Mouse (Mus musculus): ENCODE results near the gene Tspan31.

Tspan31 gene

DNA sequence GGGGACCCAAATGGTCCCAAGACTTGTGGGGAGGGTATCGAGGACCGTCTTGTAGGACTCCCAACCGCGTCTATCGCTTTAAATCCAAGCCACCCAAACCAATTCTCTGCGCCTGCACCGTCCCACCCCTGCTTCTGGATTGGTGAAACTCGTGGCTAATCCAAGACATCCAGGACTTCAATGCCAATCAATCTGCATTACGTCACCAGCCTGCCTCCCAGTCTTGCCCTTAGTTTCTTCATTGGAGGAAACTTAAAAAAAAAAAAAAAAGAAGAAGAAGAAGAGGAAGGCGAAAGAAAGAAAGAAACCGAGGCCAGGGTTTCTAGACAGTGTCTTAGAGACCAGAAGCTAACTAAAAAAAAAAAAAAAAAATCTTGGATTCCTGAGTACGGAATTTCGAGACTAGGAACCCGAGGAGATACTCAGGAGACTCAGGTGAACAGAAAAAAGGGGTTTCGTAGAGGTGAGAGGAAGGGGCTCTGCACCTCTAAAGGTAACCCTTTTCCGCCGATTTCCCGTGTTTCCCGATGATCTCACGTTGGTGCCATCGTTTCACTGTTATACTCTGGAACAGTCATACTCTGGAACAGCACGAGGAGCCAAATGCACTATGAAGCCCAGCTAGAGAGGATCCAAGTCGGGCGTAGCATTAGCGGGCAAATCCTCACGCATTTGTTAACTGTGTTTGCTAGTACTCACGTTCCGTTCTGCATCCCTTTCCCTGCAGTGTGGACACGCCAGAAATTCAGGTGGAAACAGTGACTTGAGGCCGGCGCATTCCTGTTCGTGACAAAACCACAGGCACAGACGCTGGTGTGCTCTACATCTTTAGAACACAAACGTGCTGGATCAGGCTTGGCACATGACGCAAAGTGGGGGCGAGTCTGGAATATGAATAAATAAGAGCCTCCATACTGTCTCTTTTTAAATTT is at the start of gene Tspan31:
Tspan31 (minus strand) TSS at position 75 of the 932 bp plus-strand sequence.
- peak; percentile 98 for DNase-seq (ENCODE audit: low spot score)

DNA sequence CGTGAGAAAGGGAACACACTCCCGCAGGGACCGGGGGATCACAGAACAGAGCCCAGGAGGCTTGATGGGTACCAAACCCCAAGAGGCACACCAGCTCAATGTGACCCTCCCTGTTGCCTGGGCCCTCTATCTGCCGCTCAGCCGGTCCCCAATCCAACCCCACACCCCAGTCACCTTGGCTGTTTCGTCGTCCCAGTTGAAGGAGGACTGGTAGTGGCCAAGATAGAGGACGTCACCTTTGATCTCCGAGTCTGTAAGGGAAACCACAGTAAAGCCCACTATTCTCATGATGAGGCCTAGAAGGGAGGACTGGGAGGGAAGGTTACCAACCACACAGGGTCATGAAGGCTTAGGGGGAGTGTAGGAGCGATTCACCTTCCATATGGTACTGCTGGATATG is 49.2 kb upstream of the Tspan31 start:
- no peak for DNase-seq (ENCODE audit: low spot score)

DNA sequence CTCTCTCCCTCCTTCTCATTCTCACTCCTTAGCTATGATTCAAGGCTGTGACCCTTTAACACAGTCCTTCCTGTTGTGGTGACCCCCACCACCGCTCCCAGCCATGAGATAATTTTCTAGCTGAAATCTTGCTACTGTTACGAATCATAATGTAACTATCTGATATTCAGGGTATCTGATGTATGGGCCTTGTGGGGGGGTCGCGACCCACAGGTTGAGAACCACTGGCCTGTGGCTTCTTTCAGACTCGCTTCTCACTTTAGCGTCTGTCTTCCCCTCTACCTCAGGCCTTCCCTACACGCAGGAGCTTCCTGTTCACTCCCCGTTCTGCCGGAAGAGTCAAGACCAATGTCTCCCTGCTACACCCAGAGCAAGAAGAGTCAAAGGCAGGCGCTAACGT is 48.4 kb upstream of the Tspan31 start:
- no peak for DNase-seq (ENCODE audit: low spot score)

DNA sequence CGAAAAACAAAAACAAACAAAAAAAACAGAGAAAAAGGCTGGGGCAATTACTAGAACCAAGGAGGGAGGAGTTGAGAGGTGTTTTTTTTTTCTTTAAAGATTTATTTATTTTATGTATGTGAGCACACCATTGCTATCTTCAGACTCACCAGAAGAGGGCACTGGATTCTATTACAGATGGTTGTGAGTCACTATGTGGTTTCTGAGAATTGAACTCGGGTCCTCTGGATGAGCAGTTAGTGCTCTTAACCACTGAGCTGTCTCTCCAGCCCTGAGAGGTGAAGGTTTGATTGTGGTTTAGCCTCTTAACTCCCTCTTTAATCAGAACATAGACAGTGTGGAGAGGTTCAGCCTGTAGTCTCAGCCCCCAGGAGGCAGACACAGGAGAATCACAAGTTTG is 45.0 kb upstream of the Tspan31 start:
- DNase-seq (ENCODE audit: low spot score), result peak; percentile 29

DNA sequence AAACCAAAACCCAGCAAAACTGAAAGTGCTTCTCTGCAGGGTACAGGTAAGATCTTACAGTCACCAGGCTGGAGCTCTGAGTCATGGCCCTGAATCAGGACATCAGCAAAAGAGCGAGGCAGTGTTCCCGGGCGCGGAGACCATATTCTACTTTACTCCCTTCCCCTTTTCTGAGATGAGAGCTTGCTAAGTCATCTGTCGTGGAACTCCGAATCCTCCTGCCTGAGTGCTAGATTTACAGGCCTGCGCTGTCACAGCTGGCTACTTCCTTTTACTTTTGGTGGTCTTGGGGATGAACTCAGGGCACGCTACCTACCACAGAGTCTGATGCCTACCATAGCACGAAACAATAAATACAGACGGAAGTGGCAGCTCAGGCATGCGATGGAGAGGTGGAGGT is 44.3 kb upstream of the Tspan31 start:
- DNase-seq (ENCODE audit: low spot score), result no peak

DNA sequence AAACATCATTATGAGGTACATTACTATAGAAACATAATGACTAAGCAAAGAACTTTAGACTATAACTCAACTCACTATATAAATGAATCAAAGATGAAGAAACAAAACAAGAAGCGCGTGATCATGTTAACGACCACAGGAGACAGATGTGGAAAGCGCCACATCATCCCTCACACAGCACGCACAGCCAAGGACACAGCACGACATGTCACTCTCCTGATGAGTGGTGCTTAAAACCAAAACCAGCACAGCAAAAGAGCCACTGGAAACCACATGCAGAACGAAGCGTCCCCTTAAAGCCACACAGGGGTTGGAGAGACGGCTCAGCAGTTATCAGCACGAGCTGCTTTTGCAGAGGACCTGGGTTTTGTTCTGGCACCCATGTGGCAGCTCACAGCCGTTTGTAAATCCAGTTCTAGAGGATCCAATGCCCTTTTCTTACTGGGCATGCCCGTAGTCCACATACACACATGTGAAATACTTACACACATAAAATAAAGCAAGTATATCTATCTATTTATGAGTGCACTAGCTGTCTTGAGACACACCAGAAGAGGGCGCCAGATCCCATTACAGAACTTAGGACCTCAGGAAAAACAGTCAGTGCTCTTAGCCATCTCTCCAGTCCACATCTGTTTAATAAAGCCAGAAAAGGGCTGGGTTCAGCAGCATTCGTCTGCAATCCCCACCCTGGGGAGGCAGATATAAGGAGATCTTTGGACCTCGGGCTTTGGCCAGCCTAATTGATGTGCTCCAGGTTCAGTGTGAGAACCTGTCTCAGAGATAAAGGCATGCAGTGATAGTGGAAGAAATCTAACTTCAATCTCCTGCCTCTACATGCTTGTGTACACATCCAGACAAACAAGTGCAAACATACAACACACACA is 41.2 kb upstream of the Tspan31 start:
- DNase-seq (ENCODE audit: low spot score), result no peak

DNA sequence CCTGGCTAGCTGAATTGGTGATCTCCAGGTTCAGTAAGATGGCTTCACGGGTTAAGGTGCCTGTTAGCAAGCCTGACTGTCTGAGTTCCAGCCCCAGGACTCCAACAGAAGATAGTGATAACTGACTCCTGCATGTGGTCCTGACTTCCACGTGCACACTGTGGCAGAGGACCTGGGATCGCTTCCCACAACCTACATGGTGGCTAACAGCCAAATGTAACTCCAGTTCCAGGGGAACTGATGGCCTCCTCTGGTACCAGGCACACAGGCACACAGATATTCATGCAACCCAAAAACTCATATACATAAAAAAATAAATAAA is 38.2 kb upstream of the Tspan31 start:
- no peak for DNase-seq (ENCODE audit: low spot score)

DNA sequence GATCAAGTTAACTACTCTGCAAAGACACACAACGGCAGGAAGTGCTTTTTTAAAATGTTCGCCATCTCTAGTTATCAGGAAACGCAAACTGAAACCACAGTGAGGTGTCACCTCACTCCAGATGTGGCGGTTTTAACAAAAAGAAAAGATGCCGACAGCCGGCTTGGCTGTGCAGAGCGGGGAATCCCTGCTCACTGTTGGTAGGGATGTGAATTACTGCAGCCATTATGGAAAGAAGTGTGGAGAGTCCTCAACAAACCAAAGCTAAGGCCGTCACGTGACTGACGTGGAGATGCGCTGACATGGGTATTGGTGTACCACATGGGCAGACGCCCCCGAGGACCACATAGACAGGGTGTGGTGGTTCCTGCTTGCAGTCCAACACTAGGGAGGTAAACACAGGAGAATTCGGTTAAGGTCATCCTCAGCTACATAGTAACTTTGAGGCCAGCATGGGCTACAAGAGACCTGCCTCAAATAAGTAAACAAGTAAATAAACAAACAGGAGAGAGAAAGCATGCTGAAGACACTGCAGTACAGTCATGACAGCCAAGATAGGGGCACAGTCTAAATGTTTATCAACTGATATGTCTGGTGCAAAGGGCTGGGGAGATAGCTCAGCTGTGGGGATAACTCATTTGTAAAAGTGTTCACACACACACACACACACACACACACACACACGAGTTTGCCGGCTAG is 37.6 kb upstream of the Tspan31 start:
- DNase-seq (ENCODE audit: low spot score), result no peak

DNA sequence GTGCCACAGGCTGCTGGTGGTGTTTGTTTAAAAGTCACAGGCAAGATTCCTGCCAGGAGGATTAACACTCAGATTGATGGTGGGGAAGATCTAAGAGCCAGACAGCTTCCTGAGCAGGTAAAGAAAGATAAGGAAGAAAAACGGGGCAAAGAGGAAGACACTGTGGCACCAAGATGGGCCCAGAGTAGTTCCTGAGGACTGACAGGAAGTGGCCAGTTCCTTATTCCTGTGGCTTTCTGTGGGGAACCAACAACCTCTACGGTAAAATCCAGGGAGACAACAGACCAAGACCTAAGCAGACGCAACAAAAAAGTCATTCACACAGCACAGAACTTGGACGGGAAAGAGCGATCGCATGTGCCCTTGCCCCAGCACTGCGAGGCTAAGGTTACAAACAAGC is 33.6 kb upstream of the Tspan31 start:
- no peak for DNase-seq (ENCODE audit: low spot score)

DNA sequence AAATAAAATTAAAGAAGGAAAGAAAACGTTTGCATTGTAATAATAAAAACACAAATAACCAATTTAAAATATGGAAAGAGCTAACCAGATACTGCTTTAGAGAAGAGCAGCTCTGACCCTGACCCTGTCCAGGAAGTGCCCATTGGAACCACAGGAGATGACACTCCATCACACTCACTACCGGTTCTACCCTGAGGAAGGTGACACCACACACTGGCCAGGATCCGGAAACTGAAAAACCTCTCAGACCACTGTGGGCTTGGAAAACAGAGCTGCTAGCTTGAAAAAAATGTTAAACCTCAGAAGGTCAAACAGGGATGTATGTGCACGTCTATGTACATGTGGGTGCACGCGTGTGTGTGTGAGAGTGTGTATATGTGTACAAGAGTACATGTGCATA is 31.1 kb upstream of the Tspan31 start:
- DNase-seq (ENCODE audit: low spot score), result no peak

DNA sequence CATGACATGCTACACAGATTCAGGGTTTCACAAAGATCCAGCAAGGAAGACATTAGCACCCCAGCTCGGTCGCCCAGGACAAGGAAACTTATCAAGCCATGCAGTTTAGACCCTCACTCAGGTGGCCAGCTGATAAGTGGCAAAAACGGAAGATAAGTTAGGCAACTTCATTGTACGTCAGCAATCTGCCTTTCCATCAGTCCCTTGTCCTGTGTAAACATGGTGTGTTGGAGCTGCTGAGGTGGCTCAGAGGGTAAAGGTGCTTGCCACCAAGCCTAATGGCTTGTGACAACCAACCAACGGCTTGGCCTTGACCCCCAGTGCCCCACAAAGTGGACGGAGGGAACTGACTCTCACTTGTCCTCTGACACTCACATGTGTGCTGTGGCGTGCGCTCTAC is 30.4 kb upstream of the Tspan31 start:
- no peak for DNase-seq (ENCODE audit: low spot score)

DNA sequence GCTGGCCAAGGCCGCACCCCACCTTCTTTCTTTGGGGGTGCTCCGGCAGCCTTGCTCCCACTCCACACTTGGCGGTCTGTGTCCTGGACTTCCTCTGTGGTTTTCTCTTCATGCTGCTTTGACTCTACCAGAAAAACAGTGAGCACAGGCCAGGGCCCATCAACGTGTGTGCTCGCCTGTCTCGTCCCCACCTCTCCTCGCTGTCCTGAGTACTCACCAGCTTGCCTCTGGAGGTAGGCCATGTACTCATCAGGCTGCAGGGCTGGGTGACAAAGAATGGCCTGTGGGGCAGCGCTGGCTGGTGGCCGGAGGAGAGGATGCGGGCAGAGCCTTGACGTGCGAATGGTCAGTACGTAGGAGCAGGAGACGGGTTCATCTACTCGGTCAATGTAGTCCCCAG is 29.8 kb upstream of the Tspan31 start:
- DNase-seq (ENCODE audit: low spot score), result no peak

DNA sequence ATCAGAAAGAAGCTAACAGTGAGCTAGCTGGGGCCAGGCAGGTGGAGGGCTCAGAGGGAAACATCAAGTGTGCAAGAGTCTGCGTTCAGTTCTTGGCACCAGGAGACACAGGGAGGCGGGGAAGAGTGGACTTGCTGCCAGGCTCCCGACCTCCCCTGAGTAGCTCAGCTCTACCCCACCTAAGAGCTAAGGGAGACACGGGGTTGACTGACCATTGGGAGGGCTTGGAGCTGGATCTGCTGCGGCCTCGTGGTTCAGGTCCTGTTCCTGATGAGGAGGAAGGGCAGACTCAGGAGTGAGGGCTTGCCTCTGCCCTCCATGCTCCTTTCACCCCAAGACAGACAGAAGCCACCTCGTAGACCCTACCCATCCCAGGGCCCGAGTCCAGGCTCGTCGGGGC is 29.1 kb upstream of the Tspan31 start:
- DNase-seq (ENCODE audit: low spot score), result no peak

DNA sequence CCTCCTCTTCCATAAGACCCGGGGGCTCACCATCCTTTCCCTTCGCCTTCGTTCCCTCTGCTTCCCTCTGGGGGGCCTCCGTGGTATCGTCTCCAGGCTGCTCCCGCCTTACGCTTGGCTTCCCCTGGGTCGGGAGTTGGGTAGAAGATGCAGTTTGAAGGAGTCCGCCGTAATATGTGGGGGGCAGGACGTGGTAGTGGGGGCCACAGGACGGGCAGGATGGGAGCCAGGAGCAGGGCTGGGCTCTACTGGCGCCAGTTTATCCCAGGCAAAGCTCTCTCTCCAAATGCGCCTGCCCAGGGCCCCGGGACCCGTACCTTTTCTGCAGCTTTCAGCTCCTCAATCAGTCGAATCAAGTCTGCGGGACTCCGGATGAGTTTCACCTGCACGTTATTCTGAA is 28.4 kb upstream of the Tspan31 start:
- no peak for DNase-seq (ENCODE audit: low spot score)

DNA sequence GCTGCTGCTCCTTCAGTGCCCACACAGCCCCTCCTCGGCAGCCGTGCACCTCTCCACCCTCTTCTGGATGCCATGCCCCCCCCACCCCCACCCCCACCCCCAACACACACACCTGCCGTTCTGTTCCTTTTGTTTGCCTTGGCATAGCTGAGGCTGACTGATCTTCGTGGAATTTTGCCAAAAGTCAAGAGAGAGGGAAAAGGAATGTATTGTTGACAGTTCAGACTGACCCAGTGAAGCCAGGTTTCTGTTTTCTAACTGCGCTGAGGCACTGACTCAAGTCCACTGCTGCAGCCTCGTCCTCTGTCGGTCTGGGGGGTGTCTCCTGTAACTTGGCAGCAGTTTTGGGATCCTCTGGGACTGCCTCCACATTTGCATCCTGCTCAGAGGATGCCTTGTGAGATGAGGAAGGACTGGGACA is 24.3 kb upstream of the Tspan31 start:
- DNase-seq (ENCODE audit: low spot score), result no peak

DNA sequence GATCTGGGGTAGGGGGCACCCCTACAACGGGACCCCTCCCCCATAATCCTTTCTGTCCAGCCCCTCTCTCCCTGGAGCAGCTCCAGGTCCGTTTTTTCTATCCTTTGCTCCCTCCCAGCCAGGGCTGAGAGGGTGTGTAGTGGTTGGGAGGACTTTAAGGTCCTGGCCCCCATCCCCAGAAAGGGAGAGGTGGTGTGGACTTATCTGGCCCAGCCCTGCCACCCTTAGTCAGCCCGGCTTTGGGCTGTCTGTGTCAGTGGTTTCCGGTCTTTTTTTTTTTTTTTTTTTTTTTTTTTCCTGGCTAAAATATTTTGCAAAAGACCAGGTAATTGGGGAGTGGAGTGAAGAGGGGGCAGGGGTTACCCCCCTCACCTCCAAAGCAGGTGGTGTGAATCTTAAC is 22.7 kb upstream of the Tspan31 start:
- no peak for DNase-seq (ENCODE audit: low spot score)

DNA sequence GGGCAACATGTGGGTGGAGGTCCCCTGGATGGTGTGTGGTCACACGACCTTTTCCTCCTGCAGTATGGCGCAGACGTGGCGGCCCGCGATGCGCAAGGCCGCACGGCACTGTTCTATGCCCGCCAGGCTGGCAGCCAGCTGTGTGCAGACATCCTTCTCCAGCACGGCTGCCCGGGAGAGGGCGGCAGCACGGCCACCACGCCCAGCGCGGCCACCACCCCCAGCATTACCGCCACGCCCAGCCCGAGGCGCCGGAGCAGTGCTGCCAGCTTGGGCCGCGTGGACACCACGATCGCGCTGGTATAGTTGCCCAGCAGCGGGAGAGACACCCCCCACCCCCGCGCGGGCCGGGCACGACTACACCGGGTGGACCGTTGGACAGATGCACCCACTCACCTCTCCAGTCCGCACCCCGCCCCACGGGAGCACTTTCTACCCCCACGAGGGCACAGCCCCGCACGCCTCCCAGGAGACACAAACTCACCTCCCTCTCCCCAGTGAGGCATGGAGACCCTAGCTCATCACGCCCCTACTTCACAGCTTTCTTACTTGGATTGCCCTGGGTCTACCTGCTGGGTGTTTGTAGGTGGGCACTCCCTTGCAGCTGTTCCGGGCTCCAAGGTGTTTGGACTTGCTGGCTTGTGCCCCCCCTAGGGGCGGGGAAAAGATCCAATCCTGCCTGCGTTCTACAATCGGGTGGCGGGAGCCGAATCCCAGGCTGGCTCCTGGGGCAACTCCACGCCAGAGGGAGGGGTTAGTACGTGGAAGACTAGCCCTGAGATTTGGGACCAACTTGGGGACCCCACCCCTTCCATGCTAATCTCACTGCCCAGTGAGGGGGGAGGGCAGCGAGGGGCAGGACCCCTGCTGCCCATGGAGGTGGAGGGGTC is 21.7 kb upstream of the Tspan31 start:
- DNase-seq (ENCODE audit: low spot score), result no peak

DNA sequence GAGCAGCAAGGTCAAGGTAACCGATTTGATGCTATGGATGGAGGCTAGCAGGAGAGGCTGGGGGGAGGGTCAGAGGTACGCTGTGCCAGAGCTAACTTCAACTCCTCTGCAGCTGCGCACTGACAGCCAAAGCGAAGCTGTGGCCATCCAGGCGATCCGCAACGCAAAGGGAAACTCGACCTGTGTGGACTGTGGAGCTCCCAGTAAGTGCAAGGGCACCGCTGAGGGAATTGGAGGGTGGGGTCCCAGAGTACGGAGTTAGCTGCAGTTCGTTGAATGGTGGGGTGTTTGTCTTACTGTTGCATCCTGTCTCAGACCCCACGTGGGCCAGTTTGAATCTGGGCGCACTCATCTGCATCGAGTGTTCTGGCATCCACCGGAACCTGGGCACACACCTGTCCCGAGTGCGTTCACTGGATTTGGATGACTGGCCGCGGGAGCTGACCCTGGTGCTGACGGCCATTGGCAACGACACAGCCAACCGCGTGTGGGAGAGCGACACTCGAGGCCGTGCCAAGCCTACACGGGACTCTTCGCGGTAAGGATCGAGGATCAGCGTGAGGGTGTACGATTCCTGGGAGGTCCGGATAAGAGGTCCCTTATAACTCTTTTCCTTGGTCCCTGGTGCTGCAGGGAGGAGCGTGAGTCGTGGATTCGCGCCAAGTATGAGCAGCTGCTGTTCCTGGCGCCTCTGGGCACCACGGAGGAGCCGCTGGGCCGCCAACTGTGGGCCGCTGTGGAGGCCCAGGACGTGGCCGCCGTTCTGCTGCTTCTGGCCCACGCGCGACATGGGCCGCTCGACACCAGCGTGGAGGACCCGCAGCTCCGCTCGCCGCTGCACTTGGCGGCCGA is 20.7 kb upstream of the Tspan31 start:
- peak; percentile 49 for DNase-seq (ENCODE audit: low spot score)

DNA sequence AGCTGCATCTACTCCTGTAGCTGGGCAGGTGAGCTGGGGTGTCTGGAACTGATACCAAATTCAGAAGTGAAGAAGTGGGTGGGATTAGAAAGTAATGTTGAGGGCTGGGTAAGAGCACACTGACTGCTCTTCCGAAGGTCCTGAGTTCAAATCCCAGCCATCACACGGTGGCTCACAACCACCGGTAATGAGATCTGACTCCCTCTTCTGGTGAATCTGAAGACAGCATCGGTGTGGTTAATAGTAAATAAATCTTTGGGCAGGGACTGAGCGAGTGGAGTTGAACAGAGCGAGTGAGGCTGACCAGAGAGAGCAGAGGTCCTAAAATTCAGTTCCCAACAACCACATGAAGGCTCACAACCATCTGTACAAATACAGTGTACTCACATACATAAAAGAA is 15.6 kb upstream of the Tspan31 start:
- DNase-seq (ENCODE audit: low spot score), result no peak

DNA sequence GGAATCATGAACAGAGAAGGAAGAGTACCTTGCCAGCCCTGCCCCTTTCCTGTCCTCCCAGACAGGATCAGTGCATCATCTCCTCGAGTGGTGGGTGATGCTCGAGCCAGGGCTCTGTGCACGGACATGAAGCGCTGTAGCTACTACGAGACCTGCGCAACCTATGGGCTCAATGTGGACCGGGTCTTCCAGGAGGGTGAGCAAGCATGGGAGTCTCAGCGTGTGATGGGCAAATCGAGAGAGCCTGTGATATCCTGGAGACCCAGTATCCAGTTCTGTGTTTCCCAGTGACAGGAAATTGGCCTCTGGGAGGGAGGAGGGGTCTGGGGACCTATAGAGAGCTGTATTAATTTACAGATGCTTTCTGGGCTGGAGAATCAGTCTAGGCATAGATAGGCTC is 15.0 kb upstream of the Tspan31 start:
- no peak for DNase-seq (ENCODE audit: low spot score)

DNA sequence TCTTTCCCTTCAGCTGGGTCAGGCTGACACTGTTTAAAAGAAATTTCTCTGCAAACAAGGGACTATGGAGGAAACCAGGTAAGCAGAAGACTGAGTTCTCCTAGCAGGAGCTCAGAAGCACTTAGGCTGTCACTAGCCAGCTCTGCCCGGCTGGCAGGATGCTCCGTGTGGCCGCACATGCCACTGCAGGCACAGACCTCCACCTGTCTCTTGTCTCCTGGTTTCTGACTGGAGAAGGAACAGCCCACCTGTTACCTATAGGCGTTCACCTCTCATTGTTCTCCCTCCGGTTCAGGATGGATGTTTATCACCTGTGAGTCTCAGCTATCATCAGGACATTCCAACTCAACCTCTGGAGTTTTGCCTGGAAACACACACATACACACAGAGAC is 13.8 kb upstream of the Tspan31 start:
- no peak for DNase-seq (ENCODE audit: low spot score)
